Mouse (Mus musculus): Measurements from ENCODE around the gene Tbc1d14.

Gene Tbc1d14

GRCm38 (mm10) chr5:36576457-36576856 lies 16.6 kb downstream of the Tbc1d14 start:
- no peak for DNase-seq (ENCODE audit: low spot score)

GRCm38 (mm10) chr5:36575745-36576144 lies 17.3 kb downstream of the Tbc1d14 start:
- no peak for DNase-seq (ENCODE audit: low spot score)

- DNase-seq (ENCODE audit: low spot score), result no peak
These were observed 17.8 kb downstream of the Tbc1d14 start for GRCm38 (mm10) chr5:36575227-36575626.

- no peak for DNase-seq (ENCODE audit: low spot score)
These were observed 18.8 kb downstream of the Tbc1d14 start for GRCm38 (mm10) chr5:36574147-36574870.

- no peak for DNase-seq (ENCODE audit: low spot score)
These were observed 19.7 kb downstream of the Tbc1d14 start for GRCm38 (mm10) chr5:36573354-36573753.

GRCm38 (mm10) chr5:36571371-36571770 lies 21.7 kb downstream of the Tbc1d14 start:
- no peak for DNase-seq (ENCODE audit: low spot score)

GRCm38 (mm10) chr5:36570546-36571245 lies 22.4 kb downstream of the Tbc1d14 start:
- no peak for DNase-seq (ENCODE audit: low spot score)

- DNase-seq (ENCODE audit: low spot score), result no peak
These were observed 23.0 kb downstream of the Tbc1d14 start for GRCm38 (mm10) chr5:36570098-36570497.

GRCm38 (mm10) chr5:36568118-36568517 lies 25.0 kb downstream of the Tbc1d14 start:
- no peak for DNase-seq (ENCODE audit: low spot score)

- no peak for DNase-seq (ENCODE audit: low spot score)
These were observed 25.4 kb downstream of the Tbc1d14 start for GRCm38 (mm10) chr5:36567627-36568026.

GRCm38 (mm10) chr5:36564530-36564929 lies 28.5 kb downstream of the Tbc1d14 start:
- no peak for DNase-seq (ENCODE audit: low spot score)

GRCm38 (mm10) chr5:36563741-36564140 lies 29.3 kb downstream of the Tbc1d14 start:
- no peak for DNase-seq (ENCODE audit: low spot score)

- peak; percentile 49 for DNase-seq (ENCODE audit: low spot score)
These were observed 30.2 kb downstream of the Tbc1d14 start for GRCm38 (mm10) chr5:36562791-36563445.

- no peak for DNase-seq (ENCODE audit: low spot score)
These were observed 31.6 kb downstream of the Tbc1d14 start for GRCm38 (mm10) chr5:36561509-36561908.

GRCm38 (mm10) chr5:36560490-36560889 lies 32.6 kb downstream of the Tbc1d14 start:
- no peak for DNase-seq (ENCODE audit: low spot score)

- DNase-seq (ENCODE audit: low spot score), result no peak
These were observed 33.4 kb downstream of the Tbc1d14 start for GRCm38 (mm10) chr5:36559510-36560235.

- DNase-seq (ENCODE audit: low spot score), result no peak
These were observed 34.0 kb downstream of the Tbc1d14 start for GRCm38 (mm10) chr5:36559106-36559505.

GRCm38 (mm10) chr5:36558526-36558925 lies 34.5 kb downstream of the Tbc1d14 start:
- no peak for DNase-seq (ENCODE audit: low spot score)

GRCm38 (mm10) chr5:36557584-36558308 lies 35.3 kb downstream of the Tbc1d14 start:
- no peak for DNase-seq (ENCODE audit: low spot score)

GRCm38 (mm10) chr5:36556906-36557305 lies 36.2 kb downstream of the Tbc1d14 start:
- DNase-seq (ENCODE audit: low spot score), result no peak

GRCm38 (mm10) chr5:36556289-36556688 lies 36.8 kb downstream of the Tbc1d14 start:
- DNase-seq (ENCODE audit: low spot score), result no peak

GRCm38 (mm10) chr5:36554496-36554895 lies 38.6 kb downstream of the Tbc1d14 start:
- DNase-seq (ENCODE audit: low spot score), result no peak

Data from spleen, adult 12 weeks (tissue).